Mouse (Mus musculus) midbrain, embryonic 11.5 days (tissue): Measurements from ENCODE around the gene Rps10. TPM values are rescaled to one million over a fixed set of nuclear protein-coding genes. Genes with fewer than 3 reads are reported as not detected.
"Not testable (repeated sequence)": the region's sequence is repeated elsewhere in the genome, so short reads cannot be mapped to it uniquely, and the experiment has no call there.

ENCODE experiments used
- ATAC-seq: fragments of 200-750 bp; cut with Nextera tagmentation; 2 replicates; pipeline ENCODE4 v1.8.0; 2017; ENCODE audit warnings: moderate TSS enrichment, moderate library complexity; ENCODE audit not compliant: low FRiP score
- DNase-seq: peaks from one replicate; pipeline ENCODE4 v3.0.0; 2015; ENCODE audit warnings: low spot score; ENCODE audit errors: missing footprints
- H3K27ac ChIP-seq: fragments of 300-500 bp; sonication (generic); 2 replicates; pipeline ENCODE4 v1.5.1; 2014; ENCODE audit warnings: low read depth, low read length
- H3K27me3 ChIP-seq: fragments of 300-500 bp; sonication (generic); 2 replicates; pipeline ENCODE4 v1.6.1; 2014; ENCODE audit warnings: mild to moderate bottlenecking, low read length, moderate library complexity, mixed read lengths; ENCODE audit not compliant: control insufficient read depth, insufficient read depth
- H3K36me3 ChIP-seq: fragments of 300-500 bp; sonication (generic); 2 replicates; pipeline ENCODE4 v1.6.1; 2014; ENCODE audit warnings: mild to moderate bottlenecking, low read length, moderate library complexity, mixed read lengths; ENCODE audit not compliant: control insufficient read depth, insufficient read depth
- H3K4me1 ChIP-seq: fragments of 300-500 bp; sonication (generic); 2 replicates; pipeline ENCODE4 v1.6.1; 2014; ENCODE audit warnings: low read length; ENCODE audit not compliant: control insufficient read depth, insufficient read depth
- H3K4me2 ChIP-seq: fragments of 300-500 bp; sonication (generic); 2 replicates; pipeline ENCODE4 v1.6.1; 2014; ENCODE audit warnings: mild to moderate bottlenecking, moderate library complexity
- H3K4me3 ChIP-seq: fragments of 300-500 bp; sonication (generic); 2 replicates; pipeline ENCODE4 v1.5.1; 2014; ENCODE audit warnings: low read depth, low read length
- H3K9ac ChIP-seq: fragments of 300-500 bp; sonication (generic); 2 replicates; pipeline ENCODE4 v1.6.1; 2014; ENCODE audit warnings: low read length
- H3K9me3 ChIP-seq: fragments of 300-500 bp; sonication (generic); 2 replicates; pipeline ENCODE4 v1.6.1; 2016; ENCODE audit warnings: low read length; ENCODE audit not compliant: control insufficient read depth
- WGBS: fragments of 180-500 bp; shearing (Covaris S2); extraction: QIAGEN DNeasy Blood & Tissue Kit; methylation state at CpG from one replicate; pipeline ENCODE4 v1.1.7; 2014; 5-methylcytosine and 5-hydroxymethylcytosine counted together
- polyA plus RNA-seq: library from polyadenylated mRNA; unstranded; fragments of >200 nt; fragmentation: Nextera tagmentation; extraction: Ambion mirVana; gene quantifications from 2 replicates; pipeline ENCODE4 v1.2.1, GENCODE M21; 2014

The Rps10 gene
- polyA plus RNA-seq, 1 experiment from 2014 or later = 859 TPM

GRCm38 (mm10) chr17:27650586-27650985, 14.1 kb upstream of the Rps10 start:
- WGBS = 77% methylated on average over 13 of the region's 13 CpGs

GRCm38 (mm10) chr17:27650160-27650559, 13.7 kb upstream of the Rps10 start:
- WGBS = 15% methylated on average over 12 of the region's 12 CpGs
- Histone ChIP-seq H3K9ac (no peak overlapping the region), H3K9me3 (no peaks in the 10 kb centered on the region), H3K27ac (no peak overlapping the region), H3K36me3 (no peaks in the 10 kb centered on the region), H3K27me3 (peaks cover 6% of the 10 kb centered on the region), H3K4me3 (no peak overlapping the region), H3K4me2 (no peak overlapping the region), H3K4me1 (peaks cover 3% of the 10 kb centered on the region; the same call in 1 of the 2 replicates)
- peak; percentile 94 for DNase-seq
- ATAC-seq = no peak

More at GRCm38 (mm10) chr17:27650586-27650985, 14.1 kb upstream of the Rps10 start:
- ATAC-seq (no peak), DNase-seq (no peak)
- H3K36me3 ChIP-seq = no peaks in the 10 kb centered on the region
- H3K27me3 ChIP-seq = peaks cover 10% of the 10 kb centered on the region
- H3K4me3 ChIP-seq = no peak overlapping the region
- H3K9me3 ChIP-seq = no peaks in the 10 kb centered on the region
- no peak overlapping the region for H3K9ac ChIP-seq
- no peak overlapping the region for H3K4me2 ChIP-seq
- no peak overlapping the region for H3K27ac ChIP-seq
- peaks cover 7% of the 10 kb centered on the region for H3K4me1 ChIP-seq

- DNase-seq (no peak), ATAC-seq (no peak)
- Histone ChIP-seq H3K4me2 (no peak overlapping the region), H3K4me3 (no peak overlapping the region), H3K27me3 (no peaks in the 10 kb centered on the region), H3K36me3 (no peaks in the 10 kb centered on the region), H3K4me1 (no peaks in the 10 kb centered on the region), H3K9me3 (no peaks in the 10 kb centered on the region), H3K9ac (no peak overlapping the region), H3K27ac (no peak overlapping the region)
- WGBS = 45% methylated on average over 7 of the region's 7 CpGs
These were observed 9.3 kb upstream of the Rps10 start for GRCm38 (mm10) chr17:27645807-27646206.

- DNase-seq (no peak), ATAC-seq (no peak)
- no peak overlapping the region for H3K4me3 ChIP-seq
- H3K27me3 ChIP-seq = no peaks in the 10 kb centered on the region
- H3K9ac ChIP-seq = no peak overlapping the region
- no peaks in the 10 kb centered on the region for H3K9me3 ChIP-seq
- no peak overlapping the region for H3K4me2 ChIP-seq
- H3K4me1 ChIP-seq = no peaks in the 10 kb centered on the region
- H3K36me3 ChIP-seq = no peaks in the 10 kb centered on the region
- 40% methylated on average over 2 of the region's 2 CpGs for WGBS
- no peak overlapping the region for H3K27ac ChIP-seq
These were observed 8.1 kb upstream of the Rps10 start for GRCm38 (mm10) chr17:27644572-27644971.

- ATAC-seq = no peak
- Histone ChIP-seq H3K4me2 (no peak overlapping the region), H3K4me1 (no peaks in the 10 kb centered on the region), H3K36me3 (no peaks in the 10 kb centered on the region), H3K27ac (no peak overlapping the region), H3K9me3 (no peaks in the 10 kb centered on the region), H3K9ac (no peak overlapping the region), H3K4me3 (no peak overlapping the region), H3K27me3 (no peaks in the 10 kb centered on the region)
- WGBS = 80% methylated on average over 9 of the region's 9 CpGs
- DNase-seq = no peak
These were observed 7.3 kb upstream of the Rps10 start for GRCm38 (mm10) chr17:27643756-27644155.

GRCm38 (mm10) chr17:27643101-27643500, 6.6 kb upstream of the Rps10 start:
- no peak overlapping the region for H3K27ac ChIP-seq
- ATAC-seq = no peak
- DNase-seq = no peak
- no peaks in the 10 kb centered on the region for H3K9me3 ChIP-seq
- H3K36me3 ChIP-seq = no peaks in the 10 kb centered on the region
- H3K4me1 ChIP-seq = no peaks in the 10 kb centered on the region
- H3K4me2 ChIP-seq = no peak overlapping the region
- no peak overlapping the region for H3K4me3 ChIP-seq
- WGBS = 62% methylated on average over 6 of the region's 6 CpGs
- H3K27me3 ChIP-seq = no peaks in the 10 kb centered on the region
- no peak overlapping the region; the same call in 1 of the 2 replicates for H3K9ac ChIP-seq

- Histone ChIP-seq H3K4me2 (peak overlapping the region; percentile 3; the same call in 1 of the 2 replicates), H3K36me3 (no peaks in the 10 kb centered on the region), H3K4me1 (no peaks in the 10 kb centered on the region), H3K4me3 (no peak overlapping the region), H3K27ac (peak overlapping the region; percentile 27; the same call in 1 of the 2 replicates), H3K27me3 (no peaks in the 10 kb centered on the region), H3K9ac (peak overlapping the region; percentile 33), H3K9me3 (no peaks in the 10 kb centered on the region)
- DNase-seq = no peak
- WGBS = 47% methylated on average over 12 of the region's 12 CpGs
- no peak for ATAC-seq
These were observed 6.1 kb upstream of the Rps10 start for GRCm38 (mm10) chr17:27642491-27643062.

- WGBS = 87% methylated on average over 6 of the region's 6 CpGs
- H3K9me3 ChIP-seq, H3K9ac ChIP-seq, H3K36me3 ChIP-seq, H3K4me2 ChIP-seq, H3K27me3 ChIP-seq, ATAC-seq, DNase-seq, H3K4me1 ChIP-seq, H3K4me3 ChIP-seq, H3K27ac ChIP-seq: not testable (repeated sequence)
These were observed 3.4 kb upstream of the Rps10 start for GRCm38 (mm10) chr17:27639851-27640250.

- H3K9me3 ChIP-seq = no peaks in the 10 kb centered on the region
- 80% methylated on average over 20 of the region's 20 CpGs for WGBS
- no peak for ATAC-seq
- no peaks in the 10 kb centered on the region for H3K36me3 ChIP-seq
- no peaks in the 10 kb centered on the region for H3K27me3 ChIP-seq
- H3K4me3 ChIP-seq = no peak overlapping the region
- H3K4me1 ChIP-seq = peaks cover 9% of the 10 kb centered on the region; the same call in 1 of the 2 replicates
- no peak for DNase-seq
- no peak overlapping the region for H3K4me2 ChIP-seq
- H3K9ac ChIP-seq = no peak overlapping the region
- H3K27ac ChIP-seq = no peak overlapping the region
These were observed 2.5 kb upstream of the Rps10 start for GRCm38 (mm10) chr17:27638921-27639332.
